Mouse (Mus musculus) kidney, adult 10 weeks (tissue): Measurements from ENCODE around the gene Entpd3. TPM values are rescaled to one million over a fixed set of nuclear protein-coding genes. Genes with fewer than 3 reads are reported as not detected.

Experiments used
- polyA plus RNA-seq: library from polyadenylated mRNA; stranded (reverse); fragments of 350-450 nt; fragmentation: Illumina TruSeq; extraction: RNeasy Lipid Tissue Mini Kit (QIAGEN cat#74804); gene quantifications from one replicate; pipeline ENCODE4 v1.2.3, GENCODE M21; 2014; ENCODE audit warnings: low read depth, low replicate concordance

Gene Entpd3
- polyA plus RNA-seq: not detected

GRCm38 (mm10) chr9:120539662-120540251 lies at the start of gene Entpd3:
TSS of gene Entpd3 (plus strand) at chr9:120539818.

GRCm38 (mm10) chr9:120492010-120492399 lies 47.6 kb upstream of the Entpd3 start, which contains the start of gene Eif1b:
TSS of gene Eif1b (plus strand) at chr9:120492232.

GRCm38 (mm10) chr9:120570741-120571592 lies 31.3 kb downstream of the Entpd3 start, which contains the start of gene Rpl14:
TSS of gene Rpl14 (plus strand) at chr9:120571444.

Other genes starting within 250 kb of the Entpd3 start
- gene Myrip, start 238.3 kb upstream of the Entpd3 start, polyA plus RNA-seq: 0.28 TPM
- gene Eif1b, start 47.6 kb upstream of the Entpd3 start, polyA plus RNA-seq: 63.5 TPM
- 412 TPM for gene Rpl14, start 31.6 kb downstream of the Entpd3 start, polyA plus RNA-seq